Mouse (Mus musculus) megakaryocyte progenitor cell, adult 5-6 weeks (primary cell): ENCODE measurements at regions not wholly inside any gene's neighbourhood (a gene's known extent, or its start where the extent isn't known, plus 50 kb on each side); places are given as distances from the start of the nearest gene placed in this dataset.
A peak's percentile ranks its signal among the peaks of the same experiment; 100 is the strongest.

Experiments used
- ATAC-seq: replicated peaks from 2 replicates; pipeline ENCODE4 v1.8.0; 2016; ENCODE audit warnings: mild to moderate bottlenecking, moderate TSS enrichment, inconsistent platforms; ENCODE audit not compliant: poor library complexity

DNA sequence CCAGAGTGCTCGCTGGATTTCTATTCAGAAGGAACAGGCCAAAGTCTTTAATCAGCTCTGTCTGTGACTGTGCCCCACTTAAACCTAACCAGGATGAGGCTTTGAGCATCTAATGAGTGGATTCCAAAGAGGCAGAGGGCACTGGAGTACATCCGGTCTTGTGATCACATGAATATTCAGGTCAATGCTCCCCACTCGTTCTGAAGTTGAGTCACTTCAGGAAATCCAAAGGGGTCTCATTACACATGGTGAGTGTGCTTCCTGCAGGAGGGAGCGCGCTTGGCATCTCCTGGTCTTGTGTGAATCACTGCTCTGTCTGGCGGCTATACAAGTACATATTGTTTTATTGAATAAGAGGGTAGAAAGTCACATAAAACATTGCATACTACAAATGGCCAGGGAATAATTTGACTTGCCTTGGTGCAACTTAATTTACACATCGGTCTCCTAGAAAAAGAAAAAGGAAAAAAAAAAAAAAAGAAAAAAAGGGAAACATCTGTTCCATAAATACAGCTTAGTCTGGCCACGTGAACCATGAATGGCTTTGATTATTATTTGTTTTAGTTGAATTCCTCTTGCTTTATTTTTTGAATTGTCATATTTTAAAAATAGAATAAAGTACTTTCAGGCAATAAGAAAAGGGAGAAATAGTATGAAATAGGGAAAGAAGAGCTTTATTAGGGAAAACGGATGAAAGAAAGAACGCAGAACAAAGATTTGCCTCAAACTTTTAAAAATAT, 148.1 kb upstream of the Hmga2 start:
- no peak for ATAC-seq

DNA sequence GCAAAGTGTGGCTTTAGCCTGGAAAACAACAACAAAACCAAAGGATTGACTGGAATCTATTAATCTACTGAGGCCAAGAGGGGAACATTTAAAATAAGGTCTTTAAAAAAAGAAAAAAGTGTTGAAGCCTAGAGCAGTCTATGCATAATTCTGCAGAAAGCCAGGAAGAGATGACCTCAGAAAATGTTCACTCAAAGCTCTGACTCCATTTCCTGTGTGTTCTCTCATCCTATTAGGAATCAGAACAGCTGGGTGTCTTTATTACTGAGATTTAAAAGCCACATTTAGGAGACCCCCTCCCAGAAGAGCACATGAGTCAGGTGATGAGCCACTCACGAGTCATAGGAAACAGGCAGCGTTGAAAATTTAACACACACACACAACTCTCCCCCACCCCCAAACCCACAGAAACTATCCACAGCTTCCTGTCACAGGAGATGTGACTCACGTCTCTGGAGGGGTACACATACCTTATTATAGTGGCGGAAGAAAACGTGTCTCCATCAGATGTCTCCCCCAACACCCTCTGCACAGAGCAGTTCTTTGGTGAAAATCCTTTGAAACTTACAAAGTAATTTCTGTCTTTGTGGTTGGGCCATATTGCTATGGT, 140.2 kb upstream of the Hmga2 start:
- peak; percentile 85 for ATAC-seq

GRCm38 (mm10) chr10:120612351-120612750, 136.1 kb upstream of the Hmga2 start:
- no peak for ATAC-seq

DNA sequence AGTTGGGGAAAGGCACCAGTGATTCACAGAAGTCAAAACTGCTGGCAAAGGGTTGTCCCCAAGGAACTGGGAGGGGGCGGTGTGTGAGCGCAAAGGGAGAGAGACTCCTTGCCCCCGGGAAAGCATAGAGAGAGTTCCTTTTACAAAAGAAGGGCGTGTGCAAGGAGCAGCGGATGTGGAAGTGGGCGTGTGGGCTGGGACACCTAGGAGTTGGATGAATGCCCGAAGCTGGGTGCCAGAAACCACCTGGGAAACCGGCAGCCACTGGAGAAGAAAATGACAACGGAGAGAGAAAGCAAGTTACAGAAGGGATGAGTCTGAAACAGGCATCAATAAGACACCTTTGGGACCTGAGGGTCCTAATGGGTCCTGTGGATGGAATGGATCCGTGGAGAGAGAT, 133.8 kb upstream of the Hmga2 start:
- ATAC-seq: no peak

GRCm38 (mm10) chr10:120604506-120604905, 128.2 kb upstream of the Hmga2 start:
- no peak for ATAC-seq

DNA sequence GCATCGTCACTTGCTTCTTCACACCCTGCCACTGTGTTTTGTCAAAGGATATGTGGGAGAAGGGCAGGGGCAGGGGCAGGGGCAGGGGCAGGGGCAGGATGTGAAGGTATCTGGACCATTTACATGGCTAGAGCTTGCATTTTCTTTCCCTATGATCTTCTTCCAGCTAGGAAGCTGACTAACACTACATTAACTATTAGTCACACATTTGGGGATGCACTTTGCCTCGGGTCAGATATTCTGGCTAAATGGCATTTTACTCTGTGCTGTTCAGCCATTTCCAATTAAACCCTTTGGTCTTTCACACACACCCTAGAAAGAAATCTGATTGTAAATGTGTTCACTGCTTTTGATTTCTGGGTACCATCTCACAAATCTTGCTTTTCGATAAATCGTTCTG, 126.9 kb upstream of the Hmga2 start:
- no peak for ATAC-seq

DNA sequence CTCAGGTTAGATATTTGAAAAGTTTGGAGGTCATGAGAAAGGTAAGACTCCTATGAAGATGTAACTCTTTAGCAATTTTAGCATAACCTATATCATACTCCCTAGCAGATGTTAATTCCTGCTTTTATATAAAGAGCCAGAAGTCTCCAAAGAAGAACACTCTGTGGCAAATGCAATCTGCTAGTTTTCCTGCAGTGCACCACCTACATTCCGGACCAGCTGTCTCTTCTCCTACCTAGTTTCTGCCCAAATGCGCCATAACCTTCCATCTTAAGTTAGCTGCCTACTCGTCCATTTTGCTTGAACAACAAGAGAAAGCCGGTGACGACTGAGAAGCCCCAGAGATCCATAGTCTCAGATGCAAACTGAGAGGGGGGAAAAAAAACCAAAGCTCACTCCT, 124.5 kb upstream of the Hmga2 start:
- ATAC-seq: no peak

- no peak for ATAC-seq
Observed at GRCm38 (mm10) chr10:120599551-120599950, 123.3 kb upstream of the Hmga2 start.

GRCm38 (mm10) chr10:120597320-120597887, 121.1 kb upstream of the Hmga2 start:
- ATAC-seq: no peak

DNA sequence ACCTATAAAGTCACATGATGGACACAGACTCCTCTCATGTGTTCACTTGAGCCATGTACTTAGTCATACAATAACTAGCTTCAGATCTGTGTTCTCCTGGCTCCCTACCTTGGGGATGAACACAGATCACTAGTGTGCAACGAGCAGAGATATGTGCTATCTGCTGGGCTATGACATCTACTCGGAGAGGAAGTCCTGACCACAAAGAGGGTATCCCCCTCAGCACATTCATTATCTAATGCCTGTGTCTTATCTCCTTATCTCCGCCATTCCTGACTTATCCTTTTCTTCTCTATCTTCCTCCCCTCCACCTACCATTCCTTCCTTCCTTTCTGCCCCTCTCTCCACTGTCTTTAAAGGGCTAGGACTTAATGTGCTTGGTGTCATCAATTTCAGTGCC, 118.9 kb upstream of the Hmga2 start:
- ATAC-seq: no peak

GRCm38 (mm10) chr10:120593876-120594275, 117.6 kb upstream of the Hmga2 start:
- no peak for ATAC-seq

DNA sequence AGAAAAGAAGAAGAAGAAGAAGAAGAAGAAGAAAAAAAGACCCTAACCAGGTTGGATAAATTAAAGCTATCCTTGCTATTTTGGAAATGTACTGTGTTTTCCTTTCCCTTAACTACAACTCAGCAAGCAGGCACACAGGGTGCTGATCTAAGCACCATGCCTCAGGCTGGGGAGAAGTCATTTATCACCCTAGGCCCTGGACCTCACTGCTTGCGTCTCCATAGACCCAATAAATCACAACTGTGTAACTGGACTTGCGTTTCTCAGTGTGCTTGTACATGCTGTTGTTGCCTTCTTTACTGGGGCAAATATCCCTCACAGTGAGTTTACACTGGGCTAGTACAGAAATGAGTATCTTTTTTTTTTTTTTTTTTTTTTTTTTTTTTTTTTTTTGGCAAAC, 113.4 kb upstream of the Hmga2 start:
- no peak for ATAC-seq

- ATAC-seq: no peak
Observed at GRCm38 (mm10) chr10:120587854-120588633, 111.8 kb upstream of the Hmga2 start.

- ATAC-seq: peak; percentile 98
Observed at GRCm38 (mm10) chr10:120587179-120587578, 110.9 kb upstream of the Hmga2 start.

- ATAC-seq: no peak
Observed at GRCm38 (mm10) chr10:120582497-120582896, 106.2 kb upstream of the Hmga2 start.

GRCm38 (mm10) chr10:120581547-120581946, 105.3 kb upstream of the Hmga2 start:
- ATAC-seq: no peak

- 0 out of 2 replicates have a peak, but pooled peaks have one; percentile 26 for ATAC-seq
Observed at GRCm38 (mm10) chr10:120576886-120577285, 100.6 kb upstream of the Hmga2 start.

DNA sequence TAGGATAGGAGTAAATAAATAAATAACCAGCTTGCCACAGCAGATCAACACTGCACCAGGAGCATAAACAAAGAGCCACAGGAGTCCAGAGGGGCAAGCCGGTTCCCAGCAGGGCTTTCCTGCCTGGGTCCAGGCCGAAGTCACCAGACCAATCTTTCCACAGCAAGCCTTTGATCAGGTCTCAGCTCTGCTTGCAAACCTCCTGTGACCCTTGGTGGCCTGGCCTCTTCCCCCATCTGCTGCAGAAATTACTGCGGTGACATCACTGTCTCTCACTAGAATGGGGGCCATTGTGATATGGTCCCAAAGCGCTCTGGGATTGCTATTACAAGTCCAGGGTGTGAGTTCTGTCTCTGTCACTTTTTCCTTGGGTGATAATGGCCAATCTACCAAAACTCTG, 99.9 kb upstream of the Hmga2 start:
- ATAC-seq: no peak

GRCm38 (mm10) chr10:120571340-120571739, 95.1 kb upstream of the Hmga2 start:
- no peak for ATAC-seq

- ATAC-seq: no peak
Observed at GRCm38 (mm10) chr10:120565992-120566391, 89.7 kb upstream of the Hmga2 start.

DNA sequence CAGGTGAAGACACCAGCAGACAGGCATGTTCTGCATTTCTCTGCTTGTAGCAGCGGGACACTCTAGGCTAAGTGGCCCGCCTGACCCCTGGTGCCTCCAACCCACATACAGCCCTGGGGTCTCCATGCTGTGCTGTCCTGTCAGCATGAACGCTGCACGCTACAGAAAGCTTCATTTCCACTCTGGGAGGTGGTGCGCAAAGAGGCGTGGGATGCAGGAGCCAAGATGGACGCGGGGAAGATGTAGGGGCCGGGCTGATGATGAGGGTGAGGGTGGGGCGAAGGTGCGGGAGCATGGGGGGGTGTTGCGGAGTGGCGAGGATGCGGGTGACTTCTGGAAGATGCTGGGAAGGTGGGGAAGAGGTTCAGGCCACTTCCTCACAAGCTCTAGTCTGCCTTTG, 88.6 kb upstream of the Hmga2 start:
- no peak for ATAC-seq

DNA sequence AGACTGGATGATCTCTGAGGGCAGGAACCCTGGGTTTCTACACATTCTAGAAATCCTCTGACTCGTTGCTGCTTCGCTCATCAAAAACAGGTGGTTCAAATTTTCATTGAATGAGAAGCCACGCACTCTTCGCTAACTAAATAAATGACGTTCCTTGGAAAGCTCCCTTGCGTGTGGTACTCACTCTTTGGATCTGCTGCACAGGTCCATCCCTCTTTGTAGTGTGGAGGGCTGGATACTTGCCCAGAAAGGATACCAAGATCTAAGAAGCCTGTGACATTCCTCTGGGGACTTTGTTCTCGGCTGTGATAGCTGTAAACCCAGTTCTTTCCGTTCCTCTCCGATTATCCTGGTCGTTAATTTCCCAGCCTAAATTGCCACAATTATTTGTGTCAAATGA, 87.7 kb upstream of the Hmga2 start:
- ATAC-seq: no peak
